Mouse (Mus musculus): ENCODE measurements at regions not wholly inside any gene's neighbourhood (a gene's known extent, or its start where the extent isn't known, plus 50 kb on each side); places are given as distances from the start of the nearest gene placed in this dataset.

DNA sequence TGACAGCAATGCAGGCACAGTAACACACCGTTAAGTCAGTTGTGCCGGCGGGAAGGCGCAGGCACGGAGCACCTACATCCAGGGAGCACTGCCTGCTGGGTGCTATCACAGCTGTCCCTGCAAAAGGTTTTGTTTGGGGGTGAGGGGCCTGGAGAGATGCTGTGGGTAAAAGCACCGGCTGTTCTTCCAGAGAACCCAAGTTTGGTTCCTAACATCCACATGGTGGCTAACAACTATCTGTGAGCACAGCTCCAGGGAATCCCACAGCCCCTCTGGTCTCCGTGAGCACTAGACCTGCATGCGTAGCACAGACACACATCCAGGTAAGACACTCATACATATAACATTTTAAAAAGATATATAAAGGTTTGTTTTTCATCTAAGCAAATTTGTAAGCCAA is 72.0 kb upstream of the Slc38a4 start:
- in situ Hi-C loops (cut with MboI, MseI), result loop anchor here (25.0 kb wide), 1 partner anchor 590 kb away; no protein-coding TSS in a partner anchor

DNA sequence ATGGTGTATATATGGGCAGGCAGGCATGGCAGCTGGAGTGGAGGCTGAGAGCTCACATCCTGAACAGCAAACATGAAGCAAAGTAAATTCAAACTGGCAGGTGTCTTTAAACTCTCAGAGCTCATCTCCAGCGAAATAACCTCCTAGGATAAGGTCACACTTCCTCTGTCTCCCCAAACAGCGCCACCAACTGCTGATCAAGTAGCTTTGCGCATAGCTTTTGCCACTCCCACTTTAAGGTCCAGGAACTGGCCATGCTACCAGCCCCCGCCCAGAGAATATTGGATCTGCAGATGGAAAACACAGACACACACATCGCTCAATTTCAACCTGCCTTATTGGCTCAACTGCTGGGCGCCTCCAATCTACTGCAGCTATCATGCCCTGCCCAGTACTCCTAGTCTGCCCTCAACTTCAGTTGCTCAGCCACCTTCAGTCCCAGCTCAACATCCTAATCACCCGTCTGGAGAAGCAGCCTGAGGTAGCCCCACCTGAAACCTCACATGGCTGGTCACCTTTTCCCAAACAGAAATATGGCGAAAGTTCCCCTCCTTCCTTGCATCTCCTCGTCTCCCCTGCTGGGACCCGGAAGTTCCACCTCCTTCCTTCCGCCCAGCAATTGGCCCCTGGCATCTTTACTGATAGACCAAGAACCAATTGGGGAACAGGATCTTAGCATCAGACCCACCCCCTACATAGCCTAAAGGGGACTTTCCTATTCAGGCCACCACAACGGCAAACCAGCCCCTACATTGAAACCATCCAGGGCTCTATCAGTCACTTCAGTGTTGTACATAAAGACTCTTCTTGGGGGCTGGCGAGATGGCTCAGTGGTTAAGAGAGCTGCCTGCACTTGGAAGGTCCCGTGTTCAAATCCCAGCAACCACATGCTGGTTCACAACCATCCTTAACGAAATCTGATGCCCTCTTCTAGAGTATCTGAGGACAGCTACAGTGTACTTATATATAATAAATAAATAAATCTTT is 70.4 kb upstream of the Slc38a4 start:
- in situ Hi-C loops (cut with MboI, MseI), result loop anchor here (25.0 kb wide), 1 partner anchor 589 kb away; no protein-coding TSS in a partner anchor

DNA sequence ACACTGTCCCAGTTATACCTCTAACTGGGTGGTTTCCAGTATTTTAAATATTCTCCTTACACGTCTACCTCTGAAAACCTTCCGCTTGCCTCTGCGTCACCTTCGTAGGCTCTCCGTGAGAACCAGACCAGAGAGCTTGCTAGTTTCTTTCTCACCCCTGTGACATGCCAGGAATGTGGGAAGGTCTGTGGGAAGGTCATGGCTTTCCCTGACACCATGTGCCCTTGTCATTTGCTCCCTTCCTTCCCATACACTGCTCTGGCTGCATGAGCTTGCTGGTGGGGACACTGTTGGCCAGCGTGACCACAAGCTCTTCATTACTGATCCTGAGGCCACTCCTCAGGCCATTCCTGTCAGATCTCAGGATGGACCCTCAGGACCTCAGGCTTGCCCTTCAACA is 66.5 kb upstream of the Slc38a4 start:
- in situ Hi-C loops (cut with MboI, MseI), result no loop called here

DNA sequence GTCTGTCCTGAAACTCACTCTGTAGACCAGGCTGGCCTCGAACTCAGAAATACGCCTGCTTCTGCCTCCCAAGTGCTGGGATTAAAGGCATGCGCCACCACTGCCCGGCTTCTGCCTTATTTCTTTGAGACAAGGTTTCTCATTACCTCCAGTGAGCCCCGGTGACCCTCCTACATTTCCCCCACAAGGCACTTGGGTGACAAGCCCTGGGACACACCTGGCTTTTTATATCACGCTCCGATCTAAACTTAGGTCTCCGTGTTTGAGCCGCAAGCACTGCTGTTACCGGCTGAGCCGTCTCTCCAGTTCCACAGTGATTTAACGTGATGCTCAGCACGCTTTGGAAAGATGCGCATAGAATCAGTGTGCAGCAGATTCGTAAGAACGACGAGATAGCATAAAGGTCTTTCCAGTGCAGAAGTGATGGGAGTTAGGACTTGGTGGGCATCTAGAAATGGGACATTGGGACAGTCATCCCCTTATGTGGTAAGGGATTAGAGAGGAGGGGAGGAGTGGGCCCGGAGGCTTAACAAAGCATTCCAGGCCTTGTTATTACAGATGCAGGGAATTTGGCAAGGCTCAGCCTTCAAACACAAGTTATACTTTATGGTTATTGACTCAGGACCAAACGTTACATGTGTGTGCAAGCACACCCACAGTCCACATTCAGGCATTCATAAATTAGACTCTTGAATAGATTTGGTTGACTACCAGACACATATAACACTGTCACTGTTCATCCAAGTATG is 56.9 kb upstream of the Slc38a4 start:
- in situ Hi-C loops (cut with MboI, MseI), result no loop called here

DNA sequence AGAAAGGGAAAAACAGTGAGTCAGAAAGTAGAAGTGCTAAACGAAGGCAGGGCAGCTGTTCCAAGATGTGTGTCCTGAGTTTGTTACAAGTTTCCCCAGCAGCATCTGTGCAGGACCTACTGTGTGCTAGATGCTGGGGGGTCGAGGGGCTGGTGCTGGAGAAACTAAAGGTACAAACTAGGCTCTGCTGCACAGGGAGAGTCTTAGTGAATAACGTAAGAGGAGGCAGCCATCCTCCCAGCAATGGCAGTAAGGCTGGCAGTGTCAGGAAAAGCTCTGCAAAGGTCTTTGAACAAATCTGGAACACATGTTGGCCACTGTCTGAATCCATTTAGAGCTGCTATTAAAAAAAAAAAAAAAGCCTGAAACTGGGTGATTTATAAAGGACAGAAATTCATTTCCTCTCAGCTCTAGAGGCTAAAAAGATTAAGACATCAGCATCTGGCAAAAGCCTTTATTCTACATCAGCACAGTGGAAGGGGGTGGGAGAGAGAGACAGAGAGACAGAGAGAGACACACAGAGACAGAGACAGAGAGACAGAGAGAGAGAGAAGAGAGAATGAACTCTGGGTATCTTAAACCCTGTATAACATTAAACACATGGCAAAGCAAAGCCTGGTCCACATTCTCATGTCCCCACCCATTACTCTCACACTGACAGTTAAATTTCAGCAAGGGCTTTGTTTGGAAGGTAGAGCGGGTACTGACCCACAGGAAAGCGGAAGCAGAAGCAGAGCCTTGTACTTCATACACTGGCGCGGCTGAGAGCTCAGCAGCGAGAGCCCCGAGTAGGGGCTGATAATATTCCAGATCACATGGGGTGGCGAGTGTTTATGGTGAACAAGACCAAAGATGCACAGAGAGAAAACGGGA is 55.8 kb upstream of the Slc38a4 start:
- in situ Hi-C loops (cut with MboI, MseI), result no loop called here

DNA sequence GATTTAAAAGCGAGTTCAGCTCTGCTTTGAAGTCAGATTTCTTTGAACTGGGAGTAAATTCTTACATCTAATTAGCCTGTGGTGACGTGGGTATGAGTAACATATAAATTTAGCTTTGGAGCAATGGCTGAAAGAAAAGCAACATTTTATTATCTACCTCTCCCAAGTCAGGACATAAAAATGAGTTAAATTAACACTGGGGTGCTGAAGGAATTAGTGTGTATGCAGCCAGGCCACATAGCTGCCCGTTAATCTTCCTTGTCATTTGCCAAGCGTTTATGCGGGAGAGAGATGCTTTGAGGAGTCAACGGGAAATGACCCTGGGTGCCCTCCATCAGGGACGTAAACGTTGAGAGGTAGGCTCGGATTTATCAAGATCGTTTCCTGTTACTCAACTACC is 52.0 kb upstream of the Slc38a4 start:
- in situ Hi-C loops (cut with MboI, MseI), result no loop called here

DNA sequence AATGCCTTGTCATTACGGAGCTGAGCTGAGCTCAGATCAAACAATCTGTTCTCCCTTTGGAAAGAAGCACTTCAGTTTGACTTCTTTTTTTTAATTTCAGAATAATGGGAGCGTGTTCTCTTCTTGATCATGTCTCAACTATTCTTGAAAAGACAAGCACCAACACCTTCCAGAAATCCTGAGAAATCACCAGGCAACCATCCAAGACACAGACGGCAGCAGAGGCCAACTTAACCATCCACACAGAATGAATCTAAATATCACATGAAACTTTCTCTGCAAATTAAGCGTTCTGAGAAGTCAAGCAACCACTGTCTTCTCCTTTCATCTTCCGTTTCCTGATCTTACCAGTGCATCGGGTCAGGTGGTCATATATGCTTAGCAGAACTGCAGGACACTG is 50.8 kb upstream of the Slc38a4 start:
- in situ Hi-C loops (cut with MboI, MseI), result no loop called here
